Mouse (Mus musculus) neural tube, embryonic 15.5 days (tissue): ENCODE data around the gene Slc6a4. TPM values are rescaled to one million over a fixed set of nuclear protein-coding genes. Genes with fewer than 3 reads are reported as not detected.
A peak's percentile ranks its signal among the peaks of the same experiment; 100 is the strongest.

ENCODE experiments used
- ATAC-seq: fragments of 200-750 bp; cut with Nextera tagmentation; 2 replicates; pipeline ENCODE4 v1.8.0; 2017; ENCODE audit warnings: mild to moderate bottlenecking, moderate TSS enrichment, moderate library complexity; ENCODE audit not compliant: low FRiP score
- H3K27ac ChIP-seq: fragments of 300-500 bp; sonication (generic); replicated peaks from 2 replicates; pipeline ENCODE4 v1.5.1; 2015; ENCODE audit warnings: mild to moderate bottlenecking, inconsistent platforms
- H3K27me3 ChIP-seq: fragments of 300-500 bp; sonication (generic); replicated peaks from 2 replicates; pipeline ENCODE4 v1.6.1; 2015; ENCODE audit warnings: inconsistent platforms
- H3K36me3 ChIP-seq: fragments of 300-500 bp; sonication (generic); 2 replicates; pipeline ENCODE4 v1.6.1; 2015; ENCODE audit warnings: inconsistent platforms
- H3K4me1 ChIP-seq: fragments of 300-500 bp; sonication (generic); 2 replicates; pipeline ENCODE4 v1.6.1; 2015; ENCODE audit warnings: inconsistent platforms
- H3K4me2 ChIP-seq: fragments of 300-500 bp; sonication (generic); 2 replicates; pipeline ENCODE4 v1.6.1; 2015; ENCODE audit warnings: inconsistent platforms, mild to moderate bottlenecking, moderate library complexity
- H3K4me3 ChIP-seq: fragments of 300-500 bp; sonication (generic); replicated peaks from 2 replicates; pipeline ENCODE4 v1.5.1; 2015; ENCODE audit warnings: mild to moderate bottlenecking, inconsistent platforms
- H3K9ac ChIP-seq: fragments of 300-500 bp; sonication (generic); replicated peaks from 2 replicates; pipeline ENCODE4 v1.6.1; 2015; ENCODE audit warnings: mild to moderate bottlenecking, inconsistent platforms
- H3K9me3 ChIP-seq: fragments of 300-500 bp; sonication (generic); replicated peaks from 2 replicates; pipeline ENCODE4 v1.6.1; 2016; ENCODE audit warnings: inconsistent platforms
- WGBS: fragments of 180-500 bp; shearing (Covaris S2); methylation state at CpG from one replicate; pipeline ENCODE4 v1.1.7; 2015; ENCODE audit warnings: mixed read lengths; 5-methylcytosine and 5-hydroxymethylcytosine counted together
- polyA plus RNA-seq: library from polyadenylated mRNA; unstranded; fragments of >200 nt; fragmentation: Nextera tagmentation; extraction: Ambion mirVana; gene quantifications from 2 replicates; pipeline ENCODE4 v1.2.1, GENCODE M21; 2015

Gene Slc6a4
- polyA plus RNA-seq, 1 experiment from 2014 or later = 3.0 TPM

DNA sequence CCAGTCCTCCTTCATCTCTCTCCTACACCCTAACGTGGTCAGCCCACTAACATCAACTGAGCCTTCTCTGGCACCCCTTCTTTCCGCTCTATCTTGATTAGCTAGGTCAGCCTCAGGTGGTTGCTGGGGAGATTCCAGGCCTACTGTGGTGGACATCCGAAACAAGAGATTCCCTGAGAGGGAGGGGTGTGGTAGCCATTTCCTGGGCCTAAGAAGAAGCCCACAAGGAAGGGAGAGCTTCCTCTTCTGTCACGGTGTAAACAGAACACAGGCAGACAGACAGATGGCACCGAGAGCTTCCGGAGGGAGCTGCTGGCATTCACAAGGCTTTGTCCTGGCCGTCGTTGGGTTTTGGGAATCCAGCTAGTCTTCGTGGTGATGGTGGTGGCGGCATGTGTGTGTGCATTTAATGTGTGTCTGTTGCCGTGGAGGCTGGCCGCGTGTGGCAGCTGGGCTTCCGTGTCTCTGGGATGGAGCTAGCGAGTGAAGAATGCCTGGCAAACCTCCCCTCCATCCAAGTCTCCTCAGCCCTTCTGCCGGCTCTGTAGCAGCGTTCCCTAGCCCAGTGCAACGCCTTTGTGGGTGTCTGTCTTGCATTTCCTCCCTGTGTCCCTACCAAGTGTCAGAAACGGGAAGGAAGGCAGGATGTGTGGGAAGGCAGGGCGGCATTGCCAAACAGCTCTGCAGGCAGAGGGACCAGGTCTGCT is 2.3 kb upstream of the Slc6a4 start:
- Histone ChIP-seq H3K27me3 (peaks cover 49% of the 10 kb centered on the region), H3K4me1 (peaks cover 21% of the 10 kb centered on the region), H3K4me3 (no peak overlapping the region), H3K9me3 (no peaks in the 10 kb centered on the region), H3K9ac (no peak overlapping the region), H3K27ac (no peak overlapping the region), H3K36me3 (no peaks in the 10 kb centered on the region), H3K4me2 (no peak overlapping the region)
- no peak for ATAC-seq
- WGBS = 54% methylated on average over 20 of the region's 20 CpGs

- ATAC-seq = peak; percentile 78
- WGBS = under 1% methylated on average over 21 of the region's 21 CpGs
Measured at GRCm38 (mm10) chr11:76997305-76997704, 1.1 kb upstream of the Slc6a4 start.

DNA sequence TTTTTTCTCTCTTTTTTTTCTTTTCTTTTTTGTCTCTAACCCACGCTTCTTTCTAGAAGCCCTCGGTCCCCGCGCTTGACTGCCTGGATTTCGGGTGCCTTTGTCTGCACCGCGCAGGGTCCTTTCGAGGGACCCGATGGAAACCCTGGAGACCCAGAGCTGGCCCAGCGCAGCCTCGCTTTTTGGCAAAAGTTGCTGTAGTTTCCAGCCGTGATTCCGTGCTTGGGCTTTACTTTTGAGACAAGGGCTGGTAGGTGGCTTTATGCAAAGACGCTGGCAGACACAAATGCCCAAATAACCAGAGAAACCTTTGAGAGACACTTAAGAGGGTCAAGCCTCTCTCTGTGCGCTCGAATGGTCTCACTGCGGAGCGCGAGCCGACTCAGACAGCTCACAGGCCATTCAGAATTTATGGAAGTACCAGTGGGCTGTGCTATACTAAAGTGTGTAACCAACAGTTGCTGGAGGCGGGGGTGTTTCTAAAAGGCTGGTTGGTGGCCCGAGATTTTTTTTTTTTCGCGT is 363 bp downstream of the Slc6a4 start:
- H3K9ac ChIP-seq = 0 out of 2 replicates have a peak overlapping the region, but pooled peaks have one; percentile 3
- ATAC-seq = no peak
- peaks cover 21% of the 10 kb centered on the region for H3K4me1 ChIP-seq
- H3K27ac ChIP-seq = no peak overlapping the region
- H3K27me3 ChIP-seq = peaks cover 56% of the 10 kb centered on the region
- H3K9me3 ChIP-seq = no peaks in the 10 kb centered on the region
- H3K4me3 ChIP-seq = peak overlapping the region; percentile 51
- no peaks in the 10 kb centered on the region for H3K36me3 ChIP-seq
- H3K4me2 ChIP-seq = peak overlapping the region; percentile 96
- 6% methylated on average over 24 of the region's 24 CpGs for WGBS

More at GRCm38 (mm10) chr11:76997305-76997704, 1.1 kb upstream of the Slc6a4 start:
- Histone ChIP-seq H3K4me3 (peak overlapping the region; percentile 51), H3K27me3 (peaks cover 56% of the 10 kb centered on the region), H3K27ac (no peak overlapping the region), H3K4me2 (peak overlapping the region; percentile 96), H3K9me3 (no peaks in the 10 kb centered on the region), H3K4me1 (peaks cover 21% of the 10 kb centered on the region), H3K9ac (peak overlapping the region; percentile 41), H3K36me3 (no peaks in the 10 kb centered on the region)

DNA sequence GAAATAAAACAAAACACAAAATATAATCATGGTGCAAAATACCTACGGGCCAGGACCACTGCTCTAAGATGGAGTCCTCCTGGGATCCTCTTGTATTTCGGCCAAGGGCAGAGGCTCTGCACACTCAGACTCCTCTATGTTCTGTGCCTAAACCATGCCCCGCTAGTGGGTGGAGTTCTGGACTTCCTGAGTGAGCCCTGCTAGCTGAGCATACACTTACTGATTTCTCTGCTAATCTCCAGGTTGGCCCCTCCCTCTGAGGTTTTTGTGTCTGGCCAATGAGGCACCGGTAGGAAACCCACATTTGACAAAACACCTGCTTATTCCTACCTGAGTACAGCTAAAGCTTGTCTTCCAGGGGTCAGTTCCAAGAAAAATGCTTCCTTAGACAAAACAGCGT is 2.3 kb downstream of the Slc6a4 start:
- no peak for ATAC-seq
- no peaks in the 10 kb centered on the region for H3K9me3 ChIP-seq
- no peak overlapping the region for H3K4me3 ChIP-seq
- peaks cover 51% of the 10 kb centered on the region for H3K27me3 ChIP-seq
- peaks cover 21% of the 10 kb centered on the region for H3K4me1 ChIP-seq
- no peak overlapping the region for H3K4me2 ChIP-seq
- H3K27ac ChIP-seq = no peak overlapping the region
- WGBS = 69% methylated on average over 5 of the region's 5 CpGs
- no peak overlapping the region for H3K9ac ChIP-seq
- H3K36me3 ChIP-seq = no peaks in the 10 kb centered on the region

GRCm38 (mm10) chr11:77002361-77002760 is 4.0 kb downstream of the Slc6a4 start:
- Histone ChIP-seq H3K36me3 (no peaks in the 10 kb centered on the region), H3K4me1 (peaks cover 17% of the 10 kb centered on the region), H3K9ac (no peak overlapping the region), H3K9me3 (no peaks in the 10 kb centered on the region), H3K4me2 (no peak overlapping the region), H3K27ac (no peak overlapping the region), H3K27me3 (peaks cover 37% of the 10 kb centered on the region), H3K4me3 (no peak overlapping the region)
- WGBS = 96% methylated on average over 1 of the region's 1 CpGs
- ATAC-seq = no peak

DNA sequence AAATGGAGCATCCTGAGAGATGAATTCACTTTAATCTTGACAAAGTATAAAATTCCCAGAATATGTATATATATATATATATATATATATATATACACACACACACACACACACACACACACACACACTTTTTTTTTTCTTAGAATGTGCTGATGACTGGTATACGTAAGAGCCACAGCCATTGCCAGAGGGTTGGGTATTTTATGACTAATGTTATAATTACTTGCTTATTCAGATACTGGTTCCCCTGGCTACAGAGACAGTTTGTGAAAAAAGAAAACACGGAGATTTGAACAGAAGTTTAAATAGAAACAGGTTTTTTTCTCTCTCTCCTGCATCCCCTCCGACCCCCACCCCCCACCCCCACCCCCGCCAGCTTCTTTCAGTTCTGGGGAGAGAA is 7.5 kb downstream of the Slc6a4 start:
- H3K4me3 ChIP-seq = no peak overlapping the region
- H3K36me3 ChIP-seq = no peaks in the 10 kb centered on the region
- WGBS = 64% methylated on average over 4 of the region's 4 CpGs
- H3K27ac ChIP-seq = no peak overlapping the region
- H3K4me1 ChIP-seq = no peaks in the 10 kb centered on the region
- ATAC-seq = no peak
- H3K27me3 ChIP-seq = peaks cover 7% of the 10 kb centered on the region
- no peaks in the 10 kb centered on the region for H3K9me3 ChIP-seq
- H3K9ac ChIP-seq = no peak overlapping the region
- H3K4me2 ChIP-seq = no peak overlapping the region

- no peak for ATAC-seq
- no peak overlapping the region for H3K27ac ChIP-seq
- H3K27me3 ChIP-seq = peaks cover 2% of the 10 kb centered on the region; the same call in 1 of the 2 replicates
- H3K9ac ChIP-seq = no peak overlapping the region
- H3K4me2 ChIP-seq = no peak overlapping the region
- 53% methylated on average over 6 of the region's 6 CpGs for WGBS
- H3K36me3 ChIP-seq = no peaks in the 10 kb centered on the region
- no peaks in the 10 kb centered on the region for H3K4me1 ChIP-seq
- H3K4me3 ChIP-seq = no peak overlapping the region
- no peaks in the 10 kb centered on the region for H3K9me3 ChIP-seq
Measured at GRCm38 (mm10) chr11:77006616-77007015, 8.2 kb downstream of the Slc6a4 start.

GRCm38 (mm10) chr11:77009069-77010025 is 10.9 kb downstream of the Slc6a4 start:
- WGBS = 80% methylated on average over 16 of the region's 16 CpGs
- no peak for ATAC-seq

GRCm38 (mm10) chr11:77010762-77011475 is 12.5 kb downstream of the Slc6a4 start:
- WGBS = 78% methylated on average over 10 of the region's 10 CpGs
- Histone ChIP-seq H3K27me3 (no peaks in the 10 kb centered on the region), H3K36me3 (no peaks in the 10 kb centered on the region), H3K27ac (no peak overlapping the region), H3K4me3 (no peak overlapping the region), H3K9me3 (no peaks in the 10 kb centered on the region), H3K9ac (no peak overlapping the region), H3K4me1 (no peaks in the 10 kb centered on the region), H3K4me2 (no peak overlapping the region)
- ATAC-seq = no peak

More at GRCm38 (mm10) chr11:77009069-77010025, 10.9 kb downstream of the Slc6a4 start:
- H3K4me1 ChIP-seq = no peaks in the 10 kb centered on the region
- no peaks in the 10 kb centered on the region for H3K36me3 ChIP-seq
- H3K9me3 ChIP-seq = no peaks in the 10 kb centered on the region
- no peak overlapping the region for H3K9ac ChIP-seq
- H3K4me2 ChIP-seq = no peak overlapping the region
- no peaks in the 10 kb centered on the region for H3K27me3 ChIP-seq
- H3K27ac ChIP-seq = no peak overlapping the region
- no peak overlapping the region for H3K4me3 ChIP-seq

- H3K4me2 ChIP-seq = no peak overlapping the region
- 45% methylated on average over 11 of the region's 11 CpGs for WGBS
- no peaks in the 10 kb centered on the region for H3K27me3 ChIP-seq
- H3K4me3 ChIP-seq = no peak overlapping the region
- H3K9me3 ChIP-seq = no peaks in the 10 kb centered on the region
- no peaks in the 10 kb centered on the region for H3K36me3 ChIP-seq
- no peak overlapping the region for H3K27ac ChIP-seq
- H3K9ac ChIP-seq = no peak overlapping the region
- H3K4me1 ChIP-seq = no peaks in the 10 kb centered on the region
- ATAC-seq = no peak
Measured at GRCm38 (mm10) chr11:77018046-77018445, 19.6 kb downstream of the Slc6a4 start.

DNA sequence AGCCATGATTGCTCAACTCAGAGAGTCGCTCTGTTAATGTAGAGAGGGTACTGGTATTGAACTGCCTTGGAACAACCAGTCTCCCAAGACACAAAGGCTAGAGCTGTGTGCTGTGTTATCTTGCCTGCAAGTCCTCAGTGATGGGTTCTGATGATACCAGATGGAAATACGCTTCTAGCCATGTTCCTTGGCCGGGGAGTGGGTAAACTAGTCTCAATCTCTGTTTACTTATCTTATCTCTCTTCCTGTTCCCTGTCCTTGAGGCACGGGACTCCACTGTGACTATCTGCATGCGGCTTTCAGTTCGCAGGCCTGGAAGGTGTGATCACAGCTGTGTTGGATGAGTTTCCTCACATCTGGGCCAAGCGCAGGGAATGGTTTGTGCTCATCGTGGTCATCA is 21.1 kb downstream of the Slc6a4 start:
- Histone ChIP-seq H3K36me3 (no peaks in the 10 kb centered on the region), H3K9ac (no peak overlapping the region), H3K27me3 (no peaks in the 10 kb centered on the region), H3K9me3 (no peaks in the 10 kb centered on the region), H3K4me1 (no peaks in the 10 kb centered on the region), H3K4me2 (no peak overlapping the region), H3K4me3 (no peak overlapping the region), H3K27ac (no peak overlapping the region)
- ATAC-seq = no peak
- WGBS = 86% methylated on average over 8 of the region's 8 CpGs
